Mouse (Mus musculus): ENCODE measurements around the gene Fignl2. TPM values are rescaled to one million over a fixed set of nuclear protein-coding genes. Genes with fewer than 3 reads are reported as not detected.
A peak's percentile ranks its signal among the peaks of the same experiment; 100 is the strongest.

Fignl2 gene
- polyA plus RNA-seq, 1 experiment from 2014 or later: 0.48 TPM

GRCm38 (mm10) chr15:101028960-101029359, 49.4 kb downstream of the Fignl2 start:
- Histone ChIP-seq H3K27me3 (replicated peaks; ENCODE audit: insufficient read depth, low read length) (no peaks in the 10 kb centered on the region), H3K27ac (ENCODE audit: low read length) (no peak overlapping the region), H3K4me1 (ENCODE audit: insufficient read depth, low read depth, low read length) (no peaks in the 10 kb centered on the region), H3K9ac (replicated peaks; ENCODE audit: low read depth) (no peak overlapping the region), H3K4me3 (ENCODE audit: low read depth, low read length) (no peak overlapping the region), H3K36me3 (ENCODE audit: insufficient read depth, low read length) (no peaks in the 10 kb centered on the region), H3K4me2 (replicated peaks; ENCODE audit: low read depth, low read length) (no peak overlapping the region), H3K9me3 (ENCODE audit: low read length) (no peaks in the 10 kb centered on the region)
- no peak for DNase-seq (ENCODE audit: low spot score)
- 60% methylated on average over 2 of the region's 2 CpGs for WGBS
- ATAC-seq: no peak
- no peak for TF ChIP-seq CTCF (IDR thresholded peaks at IDR 0.05)
- TF ChIP-seq EP300 (IDR thresholded peaks at IDR 0.05): no peak

- Histone ChIP-seq H3K9ac (replicated peaks; ENCODE audit: low read depth) (no peak overlapping the region), H3K4me1 (ENCODE audit: insufficient read depth, low read depth, low read length) (no peaks in the 10 kb centered on the region), H3K9me3 (ENCODE audit: low read length) (no peaks in the 10 kb centered on the region), H3K4me2 (replicated peaks; ENCODE audit: low read depth, low read length) (no peak overlapping the region), H3K4me3 (ENCODE audit: low read depth, low read length) (no peak overlapping the region), H3K27me3 (replicated peaks; ENCODE audit: insufficient read depth, low read length) (no peaks in the 10 kb centered on the region), H3K36me3 (ENCODE audit: insufficient read depth, low read length) (no peaks in the 10 kb centered on the region), H3K27ac (ENCODE audit: low read length) (no peak overlapping the region)
- ATAC-seq (no peak), DNase-seq (ENCODE audit: low spot score) (no peak)
- TF ChIP-seq EP300 (IDR thresholded peaks at IDR 0.05): no peak
- TF ChIP-seq CTCF (IDR thresholded peaks at IDR 0.05): no peak
- 78% methylated on average over 6 of the region's 6 CpGs for WGBS
Measured at GRCm38 (mm10) chr15:101011352-101011751, 67.0 kb downstream of the Fignl2 start.

GRCm38 (mm10) chr15:101008386-101009010, 69.9 kb downstream of the Fignl2 start:
- DNase-seq (ENCODE audit: low spot score) (peak; percentile 11), ATAC-seq (no peak)
- Histone ChIP-seq H3K9ac (replicated peaks; ENCODE audit: low read depth) (no peak overlapping the region), H3K4me3 (ENCODE audit: low read depth, low read length) (no peak overlapping the region), H3K27me3 (replicated peaks; ENCODE audit: insufficient read depth, low read length) (no peaks in the 10 kb centered on the region), H3K36me3 (ENCODE audit: insufficient read depth, low read length) (no peaks in the 10 kb centered on the region), H3K4me1 (ENCODE audit: insufficient read depth, low read depth, low read length) (no peaks in the 10 kb centered on the region), H3K4me2 (replicated peaks; ENCODE audit: low read depth, low read length) (no peak overlapping the region), H3K9me3 (ENCODE audit: low read length) (no peaks in the 10 kb centered on the region), H3K27ac (ENCODE audit: low read length) (no peak overlapping the region)
- 58% methylated on average over 14 of the region's 14 CpGs for WGBS
- TF ChIP-seq EP300 (IDR thresholded peaks at IDR 0.05): no peak
- TF ChIP-seq CTCF (IDR thresholded peaks at IDR 0.05): no peak

GRCm38 (mm10) chr15:101007236-101007635, 71.1 kb downstream of the Fignl2 start:
- DNase-seq (ENCODE audit: low spot score): no peak
- Histone ChIP-seq H3K9ac (replicated peaks; ENCODE audit: low read depth) (no peak overlapping the region), H3K27ac (ENCODE audit: low read length) (no peak overlapping the region), H3K4me3 (ENCODE audit: low read depth, low read length) (no peak overlapping the region), H3K9me3 (ENCODE audit: low read length) (no peaks in the 10 kb centered on the region), H3K27me3 (replicated peaks; ENCODE audit: insufficient read depth, low read length) (no peaks in the 10 kb centered on the region), H3K36me3 (ENCODE audit: insufficient read depth, low read length) (no peaks in the 10 kb centered on the region), H3K4me2 (replicated peaks; ENCODE audit: low read depth, low read length) (0 out of 2 replicates have a peak overlapping the region, but pooled peaks have one; percentile 50), H3K4me1 (ENCODE audit: insufficient read depth, low read depth, low read length) (no peaks in the 10 kb centered on the region)
- TF ChIP-seq CTCF (IDR thresholded peaks at IDR 0.05) (no peak), EP300 (IDR thresholded peaks at IDR 0.05) (no peak)
- 80% methylated on average over 7 of the region's 7 CpGs for WGBS
- no peak for ATAC-seq

GRCm38 (mm10) chr15:101006251-101007040, 71.9 kb downstream of the Fignl2 start:
- no peak overlapping the region for H3K27ac ChIP-seq (ENCODE audit: low read length)
- no peaks in the 10 kb centered on the region for H3K27me3 ChIP-seq (replicated peaks; ENCODE audit: insufficient read depth, low read length)
- H3K4me1 ChIP-seq (ENCODE audit: insufficient read depth, low read depth, low read length): no peaks in the 10 kb centered on the region
- no peaks in the 10 kb centered on the region for H3K9me3 ChIP-seq (ENCODE audit: low read length)
- ATAC-seq: peak; percentile 81
- TF ChIP-seq CTCF (IDR thresholded peaks at IDR 0.05) (no peak), EP300 (IDR thresholded peaks at IDR 0.05) (no peak)
- 14% methylated on average over 14 of the region's 15 CpGs for WGBS
- H3K4me3 ChIP-seq (ENCODE audit: low read depth, low read length): peak overlapping the region; percentile 25
- H3K36me3 ChIP-seq (ENCODE audit: insufficient read depth, low read length): no peaks in the 10 kb centered on the region
- peak; percentile 77 for DNase-seq (ENCODE audit: low spot score)
- no peak overlapping the region for H3K9ac ChIP-seq (replicated peaks; ENCODE audit: low read depth)
- H3K4me2 ChIP-seq (replicated peaks; ENCODE audit: low read depth, low read length): peak overlapping the region; percentile 50

GRCm38 (mm10) chr15:101005717-101006116, 72.7 kb downstream of the Fignl2 start:
- Histone ChIP-seq H3K27ac (ENCODE audit: low read length) (no peak overlapping the region), H3K36me3 (ENCODE audit: insufficient read depth, low read length) (no peaks in the 10 kb centered on the region), H3K9me3 (ENCODE audit: low read length) (no peaks in the 10 kb centered on the region), H3K4me2 (replicated peaks; ENCODE audit: low read depth, low read length) (no peak overlapping the region), H3K9ac (replicated peaks; ENCODE audit: low read depth) (no peak overlapping the region), H3K27me3 (replicated peaks; ENCODE audit: insufficient read depth, low read length) (no peaks in the 10 kb centered on the region), H3K4me3 (ENCODE audit: low read depth, low read length) (no peak overlapping the region), H3K4me1 (ENCODE audit: insufficient read depth, low read depth, low read length) (no peaks in the 10 kb centered on the region)
- WGBS: 74% methylated on average over 8 of the region's 8 CpGs
- ATAC-seq (no peak), DNase-seq (ENCODE audit: low spot score) (no peak)
- no peak for TF ChIP-seq EP300 (IDR thresholded peaks at IDR 0.05)
- no peak for TF ChIP-seq CTCF (IDR thresholded peaks at IDR 0.05)
